In genomic region chr14:31324851-31325250, GRCm38 (mm10) we compare ENCODE assay signal across 10 mouse cellular contexts. TPM values are rescaled to one million over a fixed set of nuclear protein-coding genes. Genes with fewer than 3 reads are reported as not detected.
A peak's percentile ranks its signal among the peaks of the same experiment; 100 is the strongest.
DNase-seq lines count a peak whose midpoint lies in the region; ATAC-seq and TF ChIP-seq lines count a peak whose summit lies in the region.
"Had no signal": no experiment of that assay in that cellular context is flagged by ENCODE, and none has a peak within 500 bp of the region (broad histone marks: within the 10 kb centered on the region; RNA-seq: fewer than 3 reads in every experiment).

No protein-coding gene starts in this region.

- DNase-seq in hindbrain, postnatal 0 days (ENCODE audit: low spot score): no peak
- no peak for DNase-seq in hindbrain, embryonic 14.5 days (ENCODE audit: low spot score)
- peak; percentile 62 for DNase-seq in CH12.LX (ENCODE audit: extremely low read depth)
- peak; percentile 42 to 48 (median 47) for DNase-seq in liver, embryonic 14.5 days (ENCODE audit: low read depth in 3 of 3, low spot score in 3 of 3)
- DNase-seq: cerebellum, adult 9-11 months; kidney, adult 9 months had no signal

- H3K4me2 ChIP-seq in hindbrain, postnatal 0 days (ENCODE audit: low read depth, low read length): no peak overlapping the region
- no peak overlapping the region for H3K4me2 ChIP-seq in hindbrain, embryonic 14.5 days (replicated peaks)
- peak overlapping the region; percentile 65; the same call in 1 of the 2 replicates for H3K4me2 ChIP-seq in CH12.LX (ENCODE audit: insufficient read depth, low read depth, poor library complexity, severe bottlenecking)
- peak overlapping the region; percentile 75 for H3K4me2 ChIP-seq in liver, embryonic 14.5 days (ENCODE audit: low read depth)
- no peak overlapping the region for H3K4me2 ChIP-seq in kidney, embryonic 15.5 days

- no peak overlapping the region for H3K4me3 ChIP-seq in hindbrain, postnatal 0 days (ENCODE audit: low read length)
- no peak overlapping the region for H3K4me3 ChIP-seq in hindbrain, embryonic 14.5 days (replicated peaks; ENCODE audit: low read length)
- peak overlapping the region in 1 of 3 experiments; percentile 15 for H3K4me3 ChIP-seq in CH12.LX (replicated peaks in 1 of 3; ENCODE audit: low read depth in 2 of 3, low read length in 2 of 3, poor library complexity in 1 of 3)
- H3K4me3 ChIP-seq in bone marrow, adult 2 months (replicated peaks; ENCODE audit: control insufficient read depth, low read depth, low read length): no peak overlapping the region
- peak overlapping the region in 1 of 2 experiments; percentile 22; a peak in 1 of 4 replicates for H3K4me3 ChIP-seq in liver, embryonic 14.5 days (ENCODE audit: insufficient read depth in 1 of 2, low read depth in 2 of 2, low read length in 2 of 2)
- H3K4me3 ChIP-seq in kidney, embryonic 15.5 days (replicated peaks): no peak overlapping the region

- no peaks in the 10 kb centered on the region for H3K9me3 ChIP-seq in hindbrain, postnatal 0 days (ENCODE audit: low read length)
- no peaks in the 10 kb centered on the region for H3K9me3 ChIP-seq in hindbrain, embryonic 14.5 days (ENCODE audit: control insufficient read depth, low read length)
- no peaks in the 10 kb centered on the region for H3K9me3 ChIP-seq in CH12.LX (replicated peaks; ENCODE audit: low read length)
- no peaks in the 10 kb centered on the region for H3K9me3 ChIP-seq in liver, embryonic 14.5 days (ENCODE audit: control insufficient read depth, low read length)
- H3K9me3 ChIP-seq in kidney, embryonic 15.5 days (replicated peaks): no peaks in the 10 kb centered on the region
- H3K9me3 ChIP-seq: forebrain, embryonic 10.5 days had no signal

- no peaks in the 10 kb centered on the region for H3K27me3 ChIP-seq in hindbrain, postnatal 0 days (ENCODE audit: insufficient read depth, low read length)
- no peaks in the 10 kb centered on the region for H3K27me3 ChIP-seq in hindbrain, embryonic 14.5 days (ENCODE audit: control insufficient read depth, insufficient read depth, low read length)
- H3K27me3 ChIP-seq in CH12.LX (replicated peaks): no peaks in the 10 kb centered on the region
- H3K27me3 ChIP-seq in liver, embryonic 14.5 days (ENCODE audit: control insufficient read depth, insufficient read depth, low read length): no peaks in the 10 kb centered on the region
- H3K27me3 ChIP-seq in kidney, embryonic 15.5 days: peaks cover 5% of the 10 kb centered on the region; the same call in 1 of the 2 replicates

- ATAC-seq in hindbrain, postnatal 0 days: no peak
- ATAC-seq in hindbrain, embryonic 14.5 days (ENCODE audit: low FRiP score): no peak
- 0 out of 2 replicates have a peak, but pooled peaks have one; percentile 26 for ATAC-seq in liver, embryonic 14.5 days (ENCODE audit: insufficient read depth)
- no peak for ATAC-seq in megakaryocyte progenitor cell, adult 5-6 weeks (replicated peaks; ENCODE audit: poor library complexity)
- ATAC-seq in kidney, embryonic 15.5 days (replicated peaks; ENCODE audit: low FRiP score): no peak

- TF ChIP-seq RAD21 in CH12.LX (IDR thresholded peaks at IDR 0.05; ENCODE audit: low read depth, low read length): peak; percentile 59

- in situ Hi-C loops in CH12.LX (cut with MboI; ENCODE audit: low pct_ligation_motif_present, low pct_unique_long_range_greater_than_20kb, low sequenced_read_pairs): no loop called here

- no peak overlapping the region for H3K27ac ChIP-seq in hindbrain, postnatal 0 days
- H3K27ac ChIP-seq in hindbrain, embryonic 14.5 days: no peak overlapping the region
- no peak overlapping the region for H3K27ac ChIP-seq in CH12.LX (ENCODE audit: insufficient read depth, low read depth)
- H3K27ac ChIP-seq in bone marrow, adult 2 months (ENCODE audit: control insufficient read depth, insufficient read depth, low read depth, low read length, poor library complexity): no peak overlapping the region
- no peak overlapping the region for H3K27ac ChIP-seq in liver, embryonic 14.5 days
- H3K27ac ChIP-seq in kidney, embryonic 15.5 days: no peak overlapping the region

- no peaks in the 10 kb centered on the region for H3K36me3 ChIP-seq in hindbrain, postnatal 0 days (ENCODE audit: insufficient read depth, low read length)
- H3K36me3 ChIP-seq in hindbrain, embryonic 14.5 days (replicated peaks; ENCODE audit: control insufficient read depth, insufficient read depth): no peaks in the 10 kb centered on the region
- H3K36me3 ChIP-seq in CH12.LX (replicated peaks in 1 of 2; ENCODE audit: control insufficient read depth in 1 of 2, insufficient read depth in 1 of 2, low read length in 1 of 2): no peaks in the 10 kb centered on the region
- H3K36me3 ChIP-seq in liver, embryonic 14.5 days (replicated peaks; ENCODE audit: control insufficient read depth, insufficient read depth, low read depth): no peaks in the 10 kb centered on the region
- no peaks in the 10 kb centered on the region for H3K36me3 ChIP-seq in kidney, embryonic 15.5 days
- H3K36me3 ChIP-seq: forebrain, embryonic 10.5 days had no signal

- no peaks in the 10 kb centered on the region for H3K4me1 ChIP-seq in hindbrain, postnatal 0 days (ENCODE audit: insufficient read depth, low read length)
- H3K4me1 ChIP-seq in hindbrain, embryonic 14.5 days (replicated peaks; ENCODE audit: control insufficient read depth, insufficient read depth, low read length): no peaks in the 10 kb centered on the region
- H3K4me1 ChIP-seq in CH12.LX (ENCODE audit: control insufficient read depth in 1 of 2, insufficient read depth in 2 of 2): peaks cover 13 to 38% of the 10 kb centered on the region in 2 experiments
- H3K4me1 ChIP-seq in bone marrow, adult 2 months (ENCODE audit: control insufficient read depth, insufficient read depth, low read length): peaks cover 4% of the 10 kb centered on the region; the same call in 1 of the 2 replicates
- peaks cover 0 to 12% of the 10 kb centered on the region in 2 experiments; a peak in 2 of 4 replicates for H3K4me1 ChIP-seq in liver, embryonic 14.5 days (replicated peaks; ENCODE audit: control insufficient read depth in 2 of 2, insufficient read depth in 2 of 2, low read length in 1 of 2)
- H3K4me1 ChIP-seq in kidney, embryonic 15.5 days: peaks cover 16% of the 10 kb centered on the region

- TF ChIP-seq POLR2A in CH12.LX (IDR thresholded peaks at IDR 0.05; ENCODE audit: low read depth, low read length): no peak
- TF ChIP-seq POLR2A in bone marrow, adult 2 months (IDR thresholded peaks at IDR 0.05; ENCODE audit: borderline replicate concordance, control insufficient read depth, low read depth, low read length): no peak

- no peak overlapping the region for H3K9ac ChIP-seq in hindbrain, postnatal 0 days (replicated peaks; ENCODE audit: low read length)
- no peak overlapping the region for H3K9ac ChIP-seq in hindbrain, embryonic 14.5 days
- H3K9ac ChIP-seq in CH12.LX (ENCODE audit: insufficient read depth, low read depth): peak overlapping the region; percentile 41; the same call in 1 of the 2 replicates
- no peak overlapping the region for H3K9ac ChIP-seq in liver, embryonic 14.5 days (replicated peaks)
- no peak overlapping the region for H3K9ac ChIP-seq in kidney, embryonic 15.5 days

- 74% methylated on average over 10 of the region's 10 CpGs for WGBS in hindbrain, postnatal 0 days
- WGBS in hindbrain, embryonic 14.5 days: 65% methylated on average over 10 of the region's 10 CpGs
- WGBS in bone marrow, adult 2 months: 68% methylated on average over 10 of the region's 10 CpGs
- WGBS in liver, embryonic 14.5 days (ENCODE audit: insufficient replicate concordance): 61% methylated on average over 10 of the region's 10 CpGs
- WGBS in kidney, embryonic 15.5 days: 72% methylated on average over 10 of the region's 10 CpGs

- H3K79me2 ChIP-seq in CH12.LX (replicated peaks; ENCODE audit: control insufficient read depth, extremely low read depth, insufficient read depth, poor library complexity, severe bottlenecking): no peaks in the 10 kb centered on the region

- no peak for TF ChIP-seq EP300 in CH12.LX (IDR thresholded peaks at IDR 0.05; ENCODE audit: low read length)
- no peak for TF ChIP-seq EP300 in liver, embryonic 14.5 days (IDR thresholded peaks at IDR 0.05; ENCODE audit: low read depth)

- dilution Hi-C loops in CH12.LX (cut with MboI; ENCODE audit: extremely low pct_ligation_motif_present, extremely low pct_unique_long_range_greater_than_20kb, low sequenced_read_pairs): no loop called here

- peak; percentile 24; the same call in 1 of the 2 replicates for TF ChIP-seq CTCF in hindbrain, postnatal 0 days (IDR thresholded peaks at IDR 0.05; ENCODE audit: low read depth)
- peak; percentile 46 to 80; a peak in 3 of 4 replicates for TF ChIP-seq CTCF in CH12.LX (conservative IDR thresholded peaks at IDR 0.05 in 1 of 2, IDR thresholded peaks at IDR 0.05 in 1 of 2; ENCODE audit: low read depth in 2 of 2, low read length in 2 of 2)
- peak; percentile 39; the same call in 1 of the 2 replicates for TF ChIP-seq CTCF in bone marrow, adult 2 months (IDR thresholded peaks at IDR 0.05; ENCODE audit: control insufficient read depth, insufficient read depth, low read length)
- TF ChIP-seq CTCF in liver, embryonic 14.5 days (IDR thresholded peaks at IDR 0.05; ENCODE audit: low read depth): peak; percentile 71

RNA-seq across cellular contexts. Expression of gene Dnah1, which starts 1.2 kb away (rescaled TPM):
- total RNA-seq in hindbrain, postnatal 0 days (2014; rRNA removed): 5.1 and 9.9 TPM in 2 replicates
- polyA plus RNA-seq in hindbrain, postnatal 0 days (2015; fragmentation: Nextera tagmentation; extraction: Ambion mirVana): 2.1 and 2.6 TPM in 2 replicates
- polyA plus RNA-seq in hindbrain, embryonic 14.5 days (2014; fragmentation: Nextera tagmentation; extraction: Ambion mirVana): 3.6 and 4.3 TPM in 2 replicates
- total RNA-seq in CH12.LX (2012; rRNA removed) (0.04 and 0.08 TPM in 2 replicates), CH12.LX (2014; rRNA removed) (0.04 TPM in 2 replicates)
- polyA plus RNA-seq in CH12.LX (2012; ENCODE audit: insufficient read length, low read depth): 0.06 and 0.08 TPM in 2 replicates
- polyA plus RNA-seq in bone marrow, adult 2 months (2011; ENCODE audit: insufficient read depth, insufficient read length, low replicate concordance, missing spikeins): 0.13 and 0.27 TPM in 2 replicates
- 0.11 and 0.13 TPM in 2 replicates for polyA plus RNA-seq in liver, embryonic 14.5 days (2012; rRNA removed)
- polyA plus RNA-seq in liver, embryonic 14.5 days (2014; fragmentation: Nextera tagmentation; extraction: Ambion mirVana): 0.14 and 0.27 TPM in 2 replicates
- total RNA-seq in megakaryocyte progenitor cell, adult 5-6 weeks (2015): 0.12 and 0.27 TPM in 2 replicates
- total RNA-seq in megakaryocyte progenitor cell, adult 5-6 weeks (2017): 0.04 and 0.07 TPM in 2 replicates
- 7.6 and 8.5 TPM in 2 replicates for polyA plus RNA-seq in kidney, embryonic 15.5 days (2015; fragmentation: Nextera tagmentation; extraction: Ambion mirVana)

RNA-seq across cellular contexts. Expression of gene Capn7, which starts 11.6 kb away (rescaled TPM):
- 46.8 and 48.2 TPM in 2 replicates for total RNA-seq in hindbrain, postnatal 0 days (2014; rRNA removed)
- 50.4 and 50.5 TPM in 2 replicates for polyA plus RNA-seq in hindbrain, postnatal 0 days (2015; fragmentation: Nextera tagmentation; extraction: Ambion mirVana)
- polyA plus RNA-seq in hindbrain, embryonic 14.5 days (2014; fragmentation: Nextera tagmentation; extraction: Ambion mirVana): 90.6 and 103 TPM in 2 replicates
- total RNA-seq in CH12.LX (2012; rRNA removed): 27.9 and 31.4 TPM in 2 replicates
- 45.0 and 53.7 TPM in 2 replicates for total RNA-seq in CH12.LX (2014; rRNA removed)
- polyA plus RNA-seq in CH12.LX (2012; ENCODE audit: insufficient read length, low read depth): 33.3 and 34.8 TPM in 2 replicates
- 13.1 and 14.8 TPM in 2 replicates for polyA plus RNA-seq in bone marrow, adult 2 months (2011; ENCODE audit: insufficient read depth, insufficient read length, low replicate concordance, missing spikeins)
- polyA plus RNA-seq in liver, embryonic 14.5 days (2012; rRNA removed): 10.5 and 13.7 TPM in 2 replicates
- 17.7 and 21.8 TPM in 2 replicates for polyA plus RNA-seq in liver, embryonic 14.5 days (2014; fragmentation: Nextera tagmentation; extraction: Ambion mirVana)
- total RNA-seq in megakaryocyte progenitor cell, adult 5-6 weeks (2015): 56.8 and 59.6 TPM in 2 replicates
- total RNA-seq in megakaryocyte progenitor cell, adult 5-6 weeks (2017): 52.7 and 62.3 TPM in 2 replicates
- 43.6 and 44.4 TPM in 2 replicates for polyA plus RNA-seq in kidney, embryonic 15.5 days (2015; fragmentation: Nextera tagmentation; extraction: Ambion mirVana)

Comparison
In these comparisons a context has a peak if more than half of its experiments do, and no peak if none do; other contexts are left out.
1. DNase-seq: peak in CH12.LX (single experiment) and liver, embryonic 14.5 days (3 of 3); none in hindbrain, postnatal 0 days (single experiment) and hindbrain, embryonic 14.5 days (single experiment).
2. H3K4me2 ChIP-seq: peak in CH12.LX (single experiment) and liver, embryonic 14.5 days (single experiment); none in hindbrain, postnatal 0 days (single experiment), hindbrain, embryonic 14.5 days (single experiment) and kidney, embryonic 15.5 days (single experiment).
3. Peak in every context shown above with its lines, with median percentiles within 50 percentile points of each other: CTCF ChIP-seq.